In genomic region chr4:40380309-40380708, GRCm38 (mm10) we compare ENCODE assay signal across 22 mouse cellular contexts.
DNase-seq lines count a peak whose midpoint lies in the region; ATAC-seq and TF ChIP-seq lines count a peak whose summit lies in the region.
"Had no signal": no experiment of that assay in that cellular context is flagged by ENCODE, and none has a peak within 500 bp of the region (broad histone marks: within the 10 kb centered on the region; RNA-seq: fewer than 3 reads in every experiment).

No protein-coding gene starts in this region.

- H3K4me2 ChIP-seq in liver, embryonic 11.5 days = no peak overlapping the region
- H3K4me2 ChIP-seq: embryonic facial prominence, embryonic 12.5 days; forebrain, embryonic 13.5 days had no signal

- TF ChIP-seq RAD21 in MEL (IDR thresholded peaks at IDR 0.05; ENCODE audit: low read depth, low read length) = no peak

- no peaks in the 10 kb centered on the region for H3K4me1 ChIP-seq in MEL (ENCODE audit: control insufficient read depth in 1 of 2, insufficient read depth in 2 of 2, low read length in 2 of 2)
- H3K4me1 ChIP-seq in liver, embryonic 11.5 days (replicated peaks; ENCODE audit: control insufficient read depth, insufficient read depth, low read length) = no peaks in the 10 kb centered on the region
- H3K4me1 ChIP-seq: embryonic facial prominence, embryonic 10.5 days; embryonic facial prominence, embryonic 12.5 days had no signal

- no peak overlapping the region for H3K27ac ChIP-seq in MEL (ENCODE audit: control insufficient read depth, low read depth, low read length)
- no peak overlapping the region for H3K27ac ChIP-seq in liver, embryonic 11.5 days (ENCODE audit: low read depth, low read length)
- H3K27ac ChIP-seq: embryonic facial prominence, embryonic 10.5 days; embryonic facial prominence, embryonic 12.5 days; forebrain, embryonic 13.5 days had no signal

- peak; percentile 73 for ATAC-seq in granulocyte monocyte progenitor cell, adult 5-6 weeks (replicated peaks; ENCODE audit: poor library complexity, severe bottlenecking)
- ATAC-seq in megakaryocyte, adult 5-6 weeks (ENCODE audit: poor library complexity, severe bottlenecking) = peak; percentile 51
- no peak for ATAC-seq in liver, embryonic 11.5 days (replicated peaks; ENCODE audit: low FRiP score)
- ATAC-seq: forebrain, embryonic 13.5 days; forebrain, postnatal 0 days had no signal

- DNase-seq in 416B (ENCODE audit: low read depth) (peak; percentile 28), MEL (ENCODE audit: low read depth, low spot score) (peak; percentile 7)
- DNase-seq in heart, postnatal 36 days = no peak
- DNase-seq in right cerebral cortex, postnatal 4 days = no peak
- DNase-seq in ovary, postnatal 10 days (ENCODE audit: low spot score) = no peak
- DNase-seq in liver, embryonic 11.5 days (ENCODE audit: low spot score) = no peak
- DNase-seq: adrenal gland, adult 2 months; adrenal gland, postnatal 10 days; adrenal gland, postnatal 25 days; cerebellum, adult 11 months; cerebellum, adult 18-20 months; cerebellum, adult 8-10 months; cerebellum, adult 9-11 months; cerebellum, postnatal 14 days; cerebellum, postnatal 36 days; forebrain, postnatal 0 days had no signal

- no peaks in the 10 kb centered on the region for H3K36me3 ChIP-seq in MEL (ENCODE audit: control insufficient read depth in 1 of 2, insufficient read depth in 2 of 2, low read length in 2 of 2)
- no peaks in the 10 kb centered on the region for H3K36me3 ChIP-seq in liver, embryonic 11.5 days (ENCODE audit: control insufficient read depth, insufficient read depth, low read length)
- H3K36me3 ChIP-seq: embryonic facial prominence, embryonic 10.5 days; embryonic facial prominence, embryonic 12.5 days; G1E had no signal

- TF ChIP-seq POLR2A in MEL (IDR thresholded peaks at IDR 0.05; ENCODE audit: control insufficient read depth in 1 of 2, insufficient read depth in 1 of 2, low read depth in 1 of 2, low read length in 2 of 2, poor library complexity in 1 of 2) = no peak

- intact Hi-C loops in heart, postnatal 36 days (cut with DNase I) = no loop called here

- H3K27me3 ChIP-seq in MEL (ENCODE audit: control insufficient read depth in 1 of 2, insufficient read depth in 2 of 2, low read length in 2 of 2) = no peaks in the 10 kb centered on the region; a peak in 2 of 4 replicates
- H3K27me3 ChIP-seq in liver, embryonic 11.5 days (replicated peaks; ENCODE audit: control insufficient read depth, insufficient read depth, low read length) = no peaks in the 10 kb centered on the region
- H3K27me3 ChIP-seq: embryonic facial prominence, embryonic 12.5 days; forebrain, embryonic 13.5 days had no signal

- 0 out of 4 replicates have a peak overlapping the region, but pooled peaks of 1 of the 2 experiments have one; percentile 19 for H3K4me3 ChIP-seq in MEL (ENCODE audit: control insufficient read depth in 1 of 2, insufficient read depth in 1 of 2, low read depth in 2 of 2, low read length in 2 of 2)
- no peak overlapping the region for H3K4me3 ChIP-seq in liver, embryonic 11.5 days (ENCODE audit: low read depth, low read length)
- H3K4me3 ChIP-seq: embryonic facial prominence, embryonic 10.5 days; embryonic facial prominence, embryonic 12.5 days; forebrain, embryonic 13.5 days had no signal

- 53% methylated on average over 8 of the region's 8 CpGs for WGBS in liver, embryonic 11.5 days

- H3K9me3 ChIP-seq in MEL (replicated peaks; ENCODE audit: insufficient read depth, low read length) = no peaks in the 10 kb centered on the region
- H3K9me3 ChIP-seq in liver, embryonic 11.5 days (ENCODE audit: control insufficient read depth, low read length) = no peaks in the 10 kb centered on the region
- H3K9me3 ChIP-seq: embryonic facial prominence, embryonic 10.5 days; embryonic facial prominence, embryonic 12.5 days; forebrain, embryonic 13.5 days; G1E had no signal

- H3K9ac ChIP-seq in MEL (ENCODE audit: control insufficient read depth, low read depth, low read length, poor library complexity, severe bottlenecking) = no peak overlapping the region
- H3K9ac ChIP-seq in liver, embryonic 11.5 days (ENCODE audit: low read depth, low read length) = no peak overlapping the region
- H3K9ac ChIP-seq: embryonic facial prominence, embryonic 12.5 days; forebrain, embryonic 13.5 days; forebrain, postnatal 0 days had no signal

- TF ChIP-seq EP300 in MEL (IDR thresholded peaks at IDR 0.05; ENCODE audit: low read depth in 1 of 2, low read length in 2 of 2) = no peak

- no peaks in the 10 kb centered on the region for H3K79me2 ChIP-seq in MEL (ENCODE audit: control insufficient read depth, insufficient read depth, low read length, poor library complexity)

- no peak for TF ChIP-seq CTCF in MEL (IDR thresholded peaks at IDR 0.05 in 2 of 3, conservative IDR thresholded peaks at IDR 0.05 in 1 of 3; ENCODE audit: control insufficient read depth in 1 of 3, insufficient read depth in 1 of 3, low read depth in 2 of 3, low read length in 3 of 3, poor library complexity in 1 of 3, severe bottlenecking in 1 of 3)

TF ChIP-seq in MEL, 35 proteins besides CTCF, POLR2A, EP300 and RAD21:
- no peak for TF ChIP-seq GATA1 (IDR thresholded peaks at IDR 0.05; ENCODE audit: low read depth, low read length)
- peak; percentile 29; the same call in 1 of the 2 replicates for TF ChIP-seq MAX (IDR thresholded peaks at IDR 0.05; ENCODE audit: low read length)
- TF ChIP-seq NRF1 (IDR thresholded peaks at IDR 0.05; ENCODE audit: insufficient read depth, low read depth, low read length, poor library complexity, severe bottlenecking) = no peak
- no peak for TF ChIP-seq GABPA (IDR thresholded peaks at IDR 0.05; ENCODE audit: low read depth, low read length)
- TF ChIP-seq BHLHE40 (IDR thresholded peaks at IDR 0.05; ENCODE audit: borderline replicate concordance, low read depth, low read length) = no peak
- TF ChIP-seq NELFE (IDR thresholded peaks at IDR 0.05; ENCODE audit: low read depth, low read length) = no peak
- TF ChIP-seq POLR2AphosphoS5 (IDR thresholded peaks at IDR 0.05; ENCODE audit: borderline replicate concordance, low read depth, low read length) = no peak
- TF ChIP-seq USF1 (IDR thresholded peaks at IDR 0.05; ENCODE audit: low read depth, low read length) = peak; percentile 70; the same call in 1 of the 2 replicates

Comparison
In these comparisons a context has a peak if more than half of its experiments do, and no peak if none do; other contexts are left out.
1. DNase-seq: peak in 416B (single experiment) and MEL (single experiment); none in heart, postnatal 36 days (0 of 2), right cerebral cortex, postnatal 4 days (single experiment), ovary, postnatal 10 days (single experiment) and liver, embryonic 11.5 days (single experiment).